Mouse (Mus musculus) kidney, adult 2 months (tissue): ENCODE results near the gene Rnf111. TPM values are rescaled to one million over a fixed set of nuclear protein-coding genes. Genes with fewer than 3 reads are reported as not detected.

Experiments
- DNase-seq: peaks from one replicate; pipeline ENCODE4 v3.0.0; 2021
- H3K27ac ChIP-seq: fragments of 200-500 bp; 2 replicates; pipeline ENCODE4 v1.5.1; 2012; ENCODE audit warnings: low read depth, low read length, control low read depth, inconsistent platforms; ENCODE audit not compliant: insufficient read depth
- H3K27me3 ChIP-seq: fragments of 200-500 bp; replicated peaks from 2 replicates; pipeline ENCODE4 v1.6.1; 2012; ENCODE audit warnings: mild to moderate bottlenecking, moderate library complexity, low read length, inconsistent platforms; ENCODE audit not compliant: control insufficient read depth, insufficient read depth
- H3K36me3 ChIP-seq: fragments of 200-500 bp; 2 replicates; pipeline ENCODE4 v1.6.1; 2012; ENCODE audit warnings: mild to moderate bottlenecking, moderate library complexity, low read length, inconsistent platforms; ENCODE audit not compliant: control insufficient read depth, insufficient read depth
- H3K4me1 ChIP-seq: fragments of 200-500 bp; 2 replicates; pipeline ENCODE4 v1.6.1; 2011; ENCODE audit warnings: low read length; ENCODE audit not compliant: control insufficient read depth, insufficient read depth
- H3K4me3 ChIP-seq: fragments of 200-500 bp; 2 replicates; pipeline ENCODE4 v1.5.1; 2011; ENCODE audit warnings: mild to moderate bottlenecking, low read depth, low read length, control low read depth; ENCODE audit not compliant: insufficient read depth
- CTCF ChIP-seq: fragments of 200-500 bp; conservative IDR thresholded peaks from 2 replicates; pipeline ENCODE4 v1.5.1; 2011; ENCODE audit warnings: low read depth, mild to moderate bottlenecking, control low read depth, low read length, moderate library complexity, mixed read lengths; ENCODE audit not compliant: insufficient read depth, insufficient read length
- POLR2A ChIP-seq: fragments of 200-500 bp; IDR thresholded peaks from one replicate; pipeline ENCODE4 v1.6.1; 2011; ENCODE audit warnings: low read depth, low read length, control low read depth
- WGBS: fragments of 180-500 bp; shearing (Covaris S2); methylation state at CpG from one replicate; pipeline ENCODE4 v1.1.7; 2018; 5-methylcytosine and 5-hydroxymethylcytosine counted together
- polyA plus RNA-seq: library from polyadenylated mRNA; depleted of rRNA; stranded (reverse); fragments of >200 nt; gene quantifications from 2 replicates; pipeline ENCODE4 v1.2.3, GENCODE M21; 2012

The Rnf111 gene
- polyA plus RNA-seq, 1 experiment: 30.6 TPM

DNA sequence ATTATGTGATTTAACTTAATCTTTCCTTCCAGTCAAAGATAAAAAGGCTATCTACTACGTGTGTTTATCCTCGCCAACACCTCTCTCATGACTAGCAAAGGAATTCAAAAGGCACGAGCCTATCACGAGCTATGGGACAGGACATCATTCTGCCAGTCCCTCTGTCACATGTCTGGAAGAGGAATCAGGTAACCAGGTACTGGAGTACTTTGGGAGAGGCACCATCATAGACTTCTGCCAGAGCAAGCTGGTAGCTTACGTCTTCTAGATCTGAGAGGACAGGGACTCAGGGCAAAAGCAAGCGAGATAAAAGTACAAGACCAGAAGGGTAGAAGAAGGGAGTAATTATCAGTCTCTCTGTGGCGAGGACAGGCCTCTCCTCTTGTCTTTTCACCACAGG lies 8.2 kb upstream of the Rnf111 start:
- Histone ChIP-seq H3K4me3 (no peak overlapping the region), H3K27me3 (no peaks in the 10 kb centered on the region), H3K4me1 (peaks cover 3% of the 10 kb centered on the region; the same call in 1 of the 2 replicates), H3K27ac (no peak overlapping the region), H3K36me3 (no peaks in the 10 kb centered on the region)
- 88% methylated on average over 7 of the region's 7 CpGs for WGBS
- TF ChIP-seq CTCF (no peak), POLR2A (no peak)
- DNase-seq: no peak

DNA sequence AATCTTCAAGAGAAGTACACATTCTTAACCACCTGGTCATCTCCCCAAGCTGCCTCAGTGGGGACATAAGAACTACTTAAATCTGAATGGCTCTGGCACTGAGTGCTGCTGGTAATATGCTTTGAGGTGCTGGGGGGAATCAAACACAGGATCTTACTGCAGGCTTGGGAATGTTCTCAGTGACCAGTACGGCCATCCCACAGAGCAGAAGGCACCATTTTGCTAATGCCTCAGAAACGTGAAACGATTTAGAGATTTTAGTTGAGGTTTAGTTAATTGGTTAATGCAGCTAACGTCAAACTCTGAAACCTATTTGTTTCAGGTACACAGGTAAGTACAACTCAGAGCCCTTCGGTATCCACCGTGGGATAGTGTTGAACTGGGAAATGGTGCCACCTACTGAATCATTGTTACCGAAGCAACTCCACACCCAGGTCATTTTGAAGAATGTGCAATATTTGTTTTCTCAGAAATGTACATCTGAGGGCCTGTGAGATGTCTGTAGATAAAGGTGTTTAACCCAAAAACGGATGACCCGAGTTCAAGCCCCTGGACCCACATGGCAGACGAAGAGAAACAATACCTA lies 7.6 kb upstream of the Rnf111 start:
- DNase-seq: peak; percentile 69
- TF ChIP-seq CTCF: peak; percentile 52
- no peak for TF ChIP-seq POLR2A
- WGBS: 49% methylated on average over 10 of the region's 10 CpGs
- no peak overlapping the region for H3K4me3 ChIP-seq
- no peaks in the 10 kb centered on the region for H3K27me3 ChIP-seq
- no peaks in the 10 kb centered on the region for H3K36me3 ChIP-seq
- H3K4me1 ChIP-seq: peaks cover 9% of the 10 kb centered on the region; the same call in 1 of the 2 replicates
- no peak overlapping the region for H3K27ac ChIP-seq

DNA sequence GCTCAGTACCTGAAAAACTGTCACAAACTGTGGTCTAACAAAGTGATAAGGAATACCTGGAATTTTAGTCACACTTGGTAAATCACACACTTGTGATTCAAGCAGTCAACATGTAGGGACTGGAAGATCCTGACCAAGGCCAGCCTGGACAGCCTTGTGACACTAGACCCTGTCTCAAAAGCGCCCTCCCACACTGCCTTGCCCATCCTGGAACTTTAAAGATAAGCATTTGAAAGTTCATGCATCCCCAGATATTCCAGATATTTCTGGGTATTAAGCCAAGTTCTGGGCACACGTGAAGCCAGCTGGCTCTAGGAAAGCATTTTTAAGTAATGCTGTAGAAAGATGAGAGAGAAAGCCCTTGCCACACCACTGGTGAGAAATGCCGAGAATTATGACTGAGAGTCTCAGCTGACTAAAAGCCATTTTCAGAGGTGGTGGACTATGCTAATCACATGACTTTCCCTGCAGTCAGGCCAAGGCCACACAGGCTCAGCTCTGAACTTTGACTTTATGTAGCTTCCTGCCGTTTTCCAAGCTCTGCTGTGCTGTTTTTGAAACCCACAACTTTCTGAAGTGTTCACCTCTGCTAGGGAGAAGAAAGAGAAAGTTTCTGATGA lies 6.5 kb upstream of the Rnf111 start:
- Histone ChIP-seq H3K36me3 (no peaks in the 10 kb centered on the region), H3K27me3 (no peaks in the 10 kb centered on the region), H3K27ac (peak overlapping the region; percentile 55), H3K4me1 (peaks cover 9% of the 10 kb centered on the region; the same call in 1 of the 2 replicates), H3K4me3 (no peak overlapping the region)
- 35% methylated on average over 4 of the region's 4 CpGs for WGBS
- TF ChIP-seq POLR2A (no peak), CTCF (no peak)
- DNase-seq: peak; percentile 82

DNA sequence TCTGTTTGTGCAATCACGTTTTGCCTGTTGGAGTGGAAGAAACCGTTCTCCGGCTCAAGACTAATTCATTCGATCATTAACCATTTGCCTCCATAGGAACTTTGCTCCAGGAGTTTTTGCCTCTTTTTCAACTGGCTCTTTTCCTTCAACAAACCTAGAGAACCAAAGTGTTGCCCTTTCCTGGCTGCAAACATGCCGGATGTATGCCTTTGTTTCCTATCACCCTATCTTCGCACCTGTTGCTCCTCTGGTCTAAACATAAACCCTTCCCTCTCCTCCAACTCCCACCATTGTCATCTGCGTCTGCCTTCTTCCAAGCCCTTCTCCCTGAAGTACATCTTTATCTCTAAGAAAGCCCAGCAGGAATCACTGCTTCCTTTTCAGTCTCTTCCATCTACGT lies 3.3 kb upstream of the Rnf111 start:
- no peak overlapping the region for H3K27ac ChIP-seq
- peak; percentile 42 for DNase-seq
- H3K4me1 ChIP-seq: peaks cover 18% of the 10 kb centered on the region; the same call in 1 of the 2 replicates
- TF ChIP-seq POLR2A (no peak), CTCF (no peak)
- no peaks in the 10 kb centered on the region for H3K27me3 ChIP-seq
- WGBS: 49% methylated on average over 8 of the region's 8 CpGs
- no peaks in the 10 kb centered on the region for H3K36me3 ChIP-seq
- no peak overlapping the region for H3K4me3 ChIP-seq

DNA sequence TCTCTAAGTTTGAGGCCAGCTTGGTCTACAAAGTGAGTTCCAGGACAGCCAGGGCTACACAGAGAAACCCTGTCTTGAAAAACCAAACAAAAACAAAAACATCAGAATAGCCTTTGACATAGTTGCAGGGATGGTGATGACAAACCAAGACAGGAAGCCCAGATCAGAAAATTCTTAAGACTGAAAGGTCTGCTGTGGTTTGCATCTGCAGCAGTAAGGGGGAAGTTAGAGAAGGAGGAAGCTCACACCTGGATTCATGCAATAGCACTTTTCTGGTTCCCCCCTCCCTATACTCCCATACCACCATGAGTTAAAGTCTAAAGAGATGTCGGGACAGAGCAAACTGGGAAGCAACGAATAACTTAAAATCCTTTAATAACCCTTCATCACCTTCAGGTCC lies 2.7 kb upstream of the Rnf111 start:
- Histone ChIP-seq H3K36me3 (no peaks in the 10 kb centered on the region), H3K27me3 (no peaks in the 10 kb centered on the region), H3K4me3 (no peak overlapping the region), H3K4me1 (peaks cover 18% of the 10 kb centered on the region; the same call in 1 of the 2 replicates), H3K27ac (no peak overlapping the region)
- no peak for DNase-seq
- TF ChIP-seq POLR2A: no peak
- TF ChIP-seq CTCF: no peak
- 48% methylated on average over 2 of the region's 2 CpGs for WGBS

DNA sequence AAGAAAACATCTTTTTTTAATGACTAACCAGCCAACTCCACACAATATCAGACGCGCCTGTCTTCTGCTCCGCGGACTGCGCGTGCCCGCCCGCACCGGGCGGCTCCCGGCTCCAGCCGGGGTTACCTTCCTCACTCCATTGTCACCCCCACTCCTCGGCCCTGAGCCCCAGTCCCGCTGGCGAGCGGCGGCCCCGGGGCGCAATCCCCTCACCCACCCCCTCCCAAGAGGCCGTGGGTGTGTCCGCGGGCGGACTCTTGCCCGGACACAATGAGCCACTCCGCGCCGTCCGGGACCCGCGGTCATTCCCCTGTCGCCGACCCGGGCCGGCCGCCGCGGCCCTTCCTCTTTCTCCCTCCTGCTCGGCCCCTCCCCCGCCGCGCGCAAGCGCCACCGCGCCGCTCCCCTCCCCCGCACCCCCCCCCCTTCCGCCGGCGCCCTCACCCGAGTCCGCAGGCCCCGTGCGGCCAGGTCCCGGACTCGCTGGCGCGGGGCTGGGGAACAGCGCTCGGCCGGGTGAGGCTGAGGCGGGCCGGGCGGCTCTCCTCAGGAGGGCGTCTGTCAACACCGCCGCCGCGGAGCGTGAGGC lies 416 bp downstream of the Rnf111 start:
- peak overlapping the region; percentile 98 for H3K27ac ChIP-seq
- H3K4me1 ChIP-seq: peaks cover 18% of the 10 kb centered on the region; the same call in 1 of the 2 replicates
- no peak for TF ChIP-seq POLR2A
- no peak for TF ChIP-seq CTCF
- no peaks in the 10 kb centered on the region for H3K27me3 ChIP-seq
- under 1% methylated on average over 58 of the region's 70 CpGs for WGBS
- H3K36me3 ChIP-seq: no peaks in the 10 kb centered on the region
- peak; percentile 63 for DNase-seq
- peak overlapping the region; percentile 97 for H3K4me3 ChIP-seq
